Mouse (Mus musculus): ENCODE data around the gene Pdia5. TPM values are rescaled to one million over a fixed set of nuclear protein-coding genes. Genes with fewer than 3 reads are reported as not detected.

The Pdia5 gene
- polyA plus RNA-seq, 1 experiment from 2014 or later, result 15.2 TPM

DNA sequence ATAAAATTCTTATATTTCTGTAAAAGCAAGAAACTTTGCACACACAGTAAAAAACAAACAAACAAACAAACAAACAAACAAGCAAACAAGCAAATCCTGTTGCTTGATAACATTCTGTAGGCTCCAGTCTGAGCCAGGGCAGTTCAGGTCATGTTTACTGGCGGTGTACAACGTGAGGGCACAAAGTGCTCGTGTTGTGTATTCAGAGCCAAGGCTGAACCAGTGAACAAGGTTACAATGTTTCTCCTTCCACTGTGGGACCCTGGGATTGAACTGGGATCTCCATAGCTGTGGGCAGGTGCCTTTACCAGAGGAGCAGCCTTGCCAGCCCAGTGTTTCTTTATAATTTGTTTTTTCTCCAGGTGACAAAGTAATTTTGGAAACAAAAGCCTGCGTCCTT, 15.1 kb upstream of the Pdia5 start:
- 90% methylated on average over 4 of the region's 4 CpGs for WGBS
- ATAC-seq (ENCODE audit: low FRiP score), result no peak

DNA sequence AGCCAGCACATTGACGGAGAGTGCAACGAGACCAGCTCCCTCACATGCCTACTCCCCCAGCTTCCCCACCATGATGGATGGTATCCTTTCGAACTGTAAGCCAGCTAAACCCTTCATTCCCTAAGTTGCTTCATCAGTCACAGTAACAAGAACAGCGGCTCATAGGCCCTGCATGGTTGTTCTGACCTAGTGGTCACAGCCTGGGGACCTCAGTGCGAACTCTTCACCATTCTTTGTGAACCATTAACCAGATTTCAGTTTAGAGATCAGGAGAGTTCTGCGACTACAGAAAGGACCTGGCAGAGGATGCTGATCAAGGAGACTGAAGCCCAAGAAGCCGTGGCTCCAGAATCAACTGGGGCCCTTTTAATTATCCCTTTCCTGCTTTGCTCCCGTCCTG, 13.6 kb upstream of the Pdia5 start:
- WGBS, result 87% methylated on average over 8 of the region's 8 CpGs
- H3K4me3 ChIP-seq (replicated peaks), result no peak overlapping the region

More for the DNA sequence above, 15.1 kb upstream of the Pdia5 start:
- no peak overlapping the region for H3K4me3 ChIP-seq (replicated peaks)
- H3K9me3 ChIP-seq (replicated peaks), result no peaks in the 10 kb centered on the region
- no peaks in the 10 kb centered on the region for H3K4me1 ChIP-seq
- no peaks in the 10 kb centered on the region for H3K36me3 ChIP-seq
- H3K27ac ChIP-seq (replicated peaks), result no peak overlapping the region
- no peak overlapping the region for H3K9ac ChIP-seq (replicated peaks)
- no peak overlapping the region for H3K4me2 ChIP-seq
- no peaks in the 10 kb centered on the region for H3K27me3 ChIP-seq (replicated peaks)

DNA sequence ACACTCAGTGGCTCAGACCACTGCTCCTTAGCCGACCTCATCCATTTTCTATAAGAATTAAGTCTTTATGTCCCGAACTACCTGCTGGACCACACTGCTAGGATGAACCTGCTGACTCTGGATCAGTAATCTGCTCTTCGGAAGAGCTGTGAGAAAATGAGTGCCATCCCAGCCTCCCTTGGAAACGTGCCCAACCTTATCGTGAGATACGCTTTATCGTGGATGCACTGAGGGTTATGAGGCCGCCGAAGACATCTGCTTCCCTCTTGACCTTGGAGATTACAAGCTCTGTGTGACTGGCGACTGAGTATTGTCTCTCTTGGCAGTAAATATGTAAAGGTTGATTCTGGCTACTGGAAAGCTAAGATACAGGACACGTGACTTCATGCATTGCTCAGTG, 11.8 kb upstream of the Pdia5 start:
- H3K4me1 ChIP-seq, result no peaks in the 10 kb centered on the region
- H3K9me3 ChIP-seq (replicated peaks), result no peaks in the 10 kb centered on the region
- no peaks in the 10 kb centered on the region for H3K27me3 ChIP-seq (replicated peaks)
- H3K4me3 ChIP-seq (replicated peaks), result no peak overlapping the region
- H3K4me2 ChIP-seq, result no peak overlapping the region
- 84% methylated on average over 11 of the region's 11 CpGs for WGBS
- H3K9ac ChIP-seq (replicated peaks), result no peak overlapping the region
- no peak overlapping the region for H3K27ac ChIP-seq (replicated peaks)
- no peaks in the 10 kb centered on the region for H3K36me3 ChIP-seq
- ATAC-seq (ENCODE audit: low FRiP score), result no peak

More for the DNA sequence above, 13.6 kb upstream of the Pdia5 start:
- no peaks in the 10 kb centered on the region for H3K9me3 ChIP-seq (replicated peaks)
- H3K4me1 ChIP-seq, result no peaks in the 10 kb centered on the region
- no peak overlapping the region for H3K9ac ChIP-seq (replicated peaks)
- H3K27me3 ChIP-seq (replicated peaks), result no peaks in the 10 kb centered on the region
- H3K27ac ChIP-seq (replicated peaks), result no peak overlapping the region
- H3K4me2 ChIP-seq, result no peak overlapping the region
- no peak for ATAC-seq (ENCODE audit: low FRiP score)
- no peaks in the 10 kb centered on the region for H3K36me3 ChIP-seq

DNA sequence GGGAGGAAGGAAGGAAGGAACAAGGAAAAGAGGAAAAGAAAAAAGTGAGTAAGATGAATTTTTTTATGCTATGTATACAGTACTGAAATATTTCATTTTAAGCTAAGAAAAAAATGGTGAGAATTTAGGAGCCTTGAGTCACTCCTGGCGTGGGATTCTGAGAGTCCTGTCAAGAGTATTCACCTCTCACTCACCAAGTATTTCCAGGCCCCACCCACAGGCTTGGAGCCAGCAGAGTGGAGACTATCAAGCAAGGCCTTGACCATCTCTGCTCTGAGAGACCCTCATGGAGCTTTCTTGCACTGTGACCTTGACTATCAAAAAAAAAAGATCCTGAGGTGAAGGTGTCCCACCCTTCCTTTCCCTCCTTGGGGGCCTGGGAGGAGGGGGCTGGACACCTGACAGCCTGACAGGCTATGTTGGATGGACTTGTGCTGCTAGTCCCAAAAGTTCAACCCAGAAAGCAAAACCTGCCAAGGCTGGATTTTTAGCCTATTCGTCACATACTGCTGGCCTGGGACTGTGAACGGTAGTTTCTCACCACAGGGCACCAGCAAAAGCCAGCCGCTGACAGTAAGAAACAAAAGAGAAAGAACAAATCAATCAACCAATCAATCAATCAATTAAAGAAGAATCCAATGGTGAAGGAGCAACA, 10.6 kb upstream of the Pdia5 start:
- no peaks in the 10 kb centered on the region for H3K4me1 ChIP-seq
- no peak overlapping the region for H3K4me3 ChIP-seq (replicated peaks)
- no peak overlapping the region for H3K9ac ChIP-seq (replicated peaks)
- no peak for ATAC-seq (ENCODE audit: low FRiP score)
- H3K36me3 ChIP-seq, result no peaks in the 10 kb centered on the region
- no peaks in the 10 kb centered on the region for H3K27me3 ChIP-seq (replicated peaks)
- 44% methylated on average over 4 of the region's 4 CpGs for whole genome bisulfite sequencing
- no peaks in the 10 kb centered on the region for H3K9me3 ChIP-seq (replicated peaks)
- no peak overlapping the region for H3K4me2 ChIP-seq
- no peak overlapping the region for H3K27ac ChIP-seq (replicated peaks)

DNA sequence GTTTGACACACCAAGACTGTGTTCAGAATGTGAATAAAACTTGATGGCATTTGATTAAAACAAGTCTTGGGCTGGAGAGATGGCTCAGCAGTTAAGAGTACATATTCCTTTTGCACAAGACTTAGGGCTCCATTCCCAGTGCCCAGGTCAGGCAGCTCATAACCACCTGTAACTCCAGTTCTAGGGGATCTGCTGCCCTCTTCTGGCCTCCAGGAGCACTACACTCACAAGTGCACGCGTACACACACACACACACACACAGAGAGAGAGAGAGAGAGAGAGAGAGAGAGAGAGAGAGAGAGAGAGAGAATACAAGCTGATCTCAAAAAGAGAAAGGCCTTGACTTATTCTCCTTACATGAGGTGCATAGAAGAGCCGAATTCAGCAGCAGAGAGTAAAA, 9.7 kb upstream of the Pdia5 start:
- no peak overlapping the region for H3K4me3 ChIP-seq (replicated peaks)
- 97% methylated on average over 3 of the region's 3 CpGs for WGBS
- H3K4me2 ChIP-seq, result no peak overlapping the region
- H3K9ac ChIP-seq (replicated peaks), result no peak overlapping the region
- no peaks in the 10 kb centered on the region for H3K4me1 ChIP-seq
- H3K27ac ChIP-seq (replicated peaks), result no peak overlapping the region
- no peaks in the 10 kb centered on the region for H3K27me3 ChIP-seq (replicated peaks)
- ATAC-seq (ENCODE audit: low FRiP score), result no peak
- H3K36me3 ChIP-seq, result no peaks in the 10 kb centered on the region
- H3K9me3 ChIP-seq (replicated peaks), result no peaks in the 10 kb centered on the region

DNA sequence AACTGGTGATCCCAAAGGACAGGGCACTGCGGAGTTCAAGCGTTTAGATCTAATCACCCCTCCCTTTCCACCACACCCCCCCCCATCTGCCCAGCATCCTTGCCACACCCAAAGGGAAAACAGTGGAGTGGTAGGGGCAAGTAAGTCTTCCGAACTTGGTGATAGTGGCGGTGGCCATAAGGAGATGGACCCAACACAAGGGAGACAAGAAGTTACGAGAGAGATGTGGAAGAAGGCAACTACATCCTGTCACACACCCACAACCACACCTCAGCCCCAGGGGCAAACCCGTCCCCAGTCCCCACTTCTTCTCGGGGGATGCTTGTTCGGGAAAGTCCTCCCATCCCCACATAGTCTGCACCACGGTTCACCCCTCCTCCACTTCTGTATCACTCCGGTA, 880 bp downstream of the Pdia5 start:
- H3K9ac ChIP-seq (replicated peaks), result peak overlapping the region; percentile 66
- H3K27ac ChIP-seq (replicated peaks), result no peak overlapping the region
- H3K4me3 ChIP-seq (replicated peaks), result peak overlapping the region; percentile 89
- no peaks in the 10 kb centered on the region for H3K36me3 ChIP-seq
- H3K27me3 ChIP-seq (replicated peaks), result no peaks in the 10 kb centered on the region
- 13% methylated on average over 10 of the region's 10 CpGs for WGBS
- H3K4me1 ChIP-seq, result peaks cover 31% of the 10 kb centered on the region
- no peak; the same call in 1 of the 2 replicates for ATAC-seq (ENCODE audit: low FRiP score)
- H3K4me2 ChIP-seq, result peak overlapping the region; percentile 97
- no peaks in the 10 kb centered on the region for H3K9me3 ChIP-seq (replicated peaks)

DNA sequence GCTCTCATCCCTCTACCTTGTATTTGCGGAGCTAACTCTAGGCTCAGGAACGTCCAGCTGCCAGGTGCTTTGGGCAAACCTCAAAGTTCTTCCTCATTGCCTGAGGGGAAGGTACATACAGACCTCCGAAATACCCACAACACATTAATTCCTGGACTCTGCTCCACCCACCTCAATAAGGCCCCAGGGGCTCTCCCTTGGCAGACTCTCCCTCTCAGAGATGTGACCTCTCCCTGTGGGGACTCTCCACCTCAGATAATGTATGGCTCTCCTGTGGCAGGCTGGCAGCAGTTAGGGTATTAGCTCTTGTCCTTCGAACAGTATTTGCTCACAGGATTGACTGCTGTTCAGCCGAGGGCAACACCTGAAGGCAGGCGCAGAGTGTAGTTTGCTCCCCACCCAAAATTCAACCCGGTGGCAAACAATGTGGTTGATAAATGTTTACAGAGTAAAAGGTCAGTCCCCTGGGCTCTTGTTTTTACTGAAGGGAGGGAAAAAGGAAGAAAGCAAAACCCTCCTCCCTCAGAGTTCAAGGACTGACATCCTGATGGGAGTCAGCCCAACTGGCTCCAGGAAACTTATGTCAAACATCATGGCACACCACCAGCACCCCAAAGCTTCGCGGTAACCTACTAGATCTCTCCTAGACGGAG, 1.5 kb downstream of the Pdia5 start:
- Histone ChIP-seq H3K4me3 (replicated peaks) (peak overlapping the region; percentile 89; the same call in 1 of the 2 replicates), H3K9me3 (replicated peaks) (no peaks in the 10 kb centered on the region), H3K4me2 (peak overlapping the region; percentile 97), H3K4me1 (peaks cover 36% of the 10 kb centered on the region), H3K27ac (replicated peaks) (no peak overlapping the region), H3K36me3 (no peaks in the 10 kb centered on the region), H3K27me3 (replicated peaks) (no peaks in the 10 kb centered on the region), H3K9ac (replicated peaks) (no peak overlapping the region)
- 42% methylated on average over 10 of the region's 10 CpGs for WGBS
- no peak for ATAC-seq (ENCODE audit: low FRiP score)

DNA sequence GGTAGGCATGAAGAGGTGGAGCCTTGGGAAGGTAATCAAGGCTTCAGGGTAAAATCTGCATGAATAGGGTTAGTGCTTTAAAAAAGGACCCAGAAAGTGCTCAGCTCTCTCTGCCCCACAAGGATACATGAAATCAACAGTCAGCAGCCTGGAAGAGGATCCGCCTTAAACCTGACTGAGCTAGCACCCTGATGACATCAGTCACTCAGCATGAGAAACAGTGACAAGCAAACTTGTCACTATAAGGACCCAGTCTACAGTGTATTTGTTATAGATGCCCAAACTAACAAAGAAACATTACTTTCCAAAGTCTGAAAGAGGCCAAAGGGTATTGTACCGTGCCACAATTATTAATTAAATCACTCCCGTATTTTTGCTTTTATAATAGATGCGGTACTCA, 2.9 kb downstream of the Pdia5 start:
- peaks cover 43% of the 10 kb centered on the region for H3K4me1 ChIP-seq
- H3K36me3 ChIP-seq, result no peaks in the 10 kb centered on the region
- no peak overlapping the region for H3K4me2 ChIP-seq
- H3K27me3 ChIP-seq (replicated peaks), result no peaks in the 10 kb centered on the region
- no peak overlapping the region for H3K9ac ChIP-seq (replicated peaks)
- no peak overlapping the region for H3K27ac ChIP-seq (replicated peaks)
- ATAC-seq (ENCODE audit: low FRiP score), result no peak
- WGBS, result 80% methylated on average over 4 of the region's 4 CpGs
- H3K9me3 ChIP-seq (replicated peaks), result no peaks in the 10 kb centered on the region
- no peak overlapping the region for H3K4me3 ChIP-seq (replicated peaks)

DNA sequence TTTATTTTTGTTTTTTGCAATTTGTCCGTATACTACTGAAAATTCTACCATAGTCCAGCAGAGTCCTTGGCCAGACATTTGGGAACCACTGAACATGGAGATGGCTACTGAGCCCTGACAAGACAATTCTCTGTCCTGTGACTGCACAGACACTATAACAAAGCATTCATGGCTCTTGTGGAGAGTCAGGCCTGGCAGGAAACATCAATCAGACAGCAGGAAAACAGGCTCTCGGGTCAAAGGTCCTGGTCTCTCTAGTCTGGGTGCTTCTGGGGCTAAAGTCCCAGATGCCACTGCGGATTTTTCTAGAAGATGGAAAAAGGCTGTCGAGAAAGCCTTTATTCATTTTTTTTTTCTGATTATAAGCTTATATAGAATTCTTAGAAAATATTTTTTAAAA, 3.6 kb downstream of the Pdia5 start:
- ATAC-seq (ENCODE audit: low FRiP score), result no peak
- Histone ChIP-seq H3K4me3 (replicated peaks) (no peak overlapping the region), H3K4me2 (no peak overlapping the region), H3K36me3 (no peaks in the 10 kb centered on the region), H3K9ac (replicated peaks) (no peak overlapping the region), H3K27ac (replicated peaks) (no peak overlapping the region), H3K27me3 (replicated peaks) (no peaks in the 10 kb centered on the region), H3K4me1 (peaks cover 43% of the 10 kb centered on the region), H3K9me3 (replicated peaks) (no peaks in the 10 kb centered on the region)
- 24% methylated on average over 4 of the region's 4 CpGs for WGBS

DNA sequence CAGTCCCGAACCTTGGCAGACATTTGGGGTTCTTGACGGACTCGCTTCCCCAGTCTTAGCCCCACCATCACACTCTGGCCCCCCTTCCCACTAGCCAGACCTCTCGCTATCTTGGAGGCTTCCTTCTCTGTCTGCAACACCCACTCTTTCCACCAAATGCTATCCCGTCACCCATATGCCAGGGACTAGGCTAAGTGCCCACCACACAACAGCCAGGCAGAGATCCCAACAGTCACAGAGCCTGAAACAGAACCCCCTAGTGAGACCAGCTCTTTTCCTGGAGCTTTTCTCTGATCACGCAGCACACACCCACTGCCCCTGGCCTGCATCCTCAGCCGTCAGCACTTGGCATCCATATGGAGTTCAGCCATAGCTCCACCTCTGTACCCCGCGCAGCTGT, 5.0 kb downstream of the Pdia5 start:
- H3K27me3 ChIP-seq (replicated peaks), result no peaks in the 10 kb centered on the region
- H3K9ac ChIP-seq (replicated peaks), result no peak overlapping the region
- peaks cover 40% of the 10 kb centered on the region for H3K4me1 ChIP-seq
- WGBS, result 70% methylated on average over 9 of the region's 9 CpGs
- no peaks in the 10 kb centered on the region for H3K9me3 ChIP-seq (replicated peaks)
- ATAC-seq (ENCODE audit: low FRiP score), result no peak
- H3K4me3 ChIP-seq (replicated peaks), result no peak overlapping the region
- no peak overlapping the region for H3K27ac ChIP-seq (replicated peaks)
- H3K4me2 ChIP-seq, result no peak overlapping the region
- no peaks in the 10 kb centered on the region for H3K36me3 ChIP-seq

DNA sequence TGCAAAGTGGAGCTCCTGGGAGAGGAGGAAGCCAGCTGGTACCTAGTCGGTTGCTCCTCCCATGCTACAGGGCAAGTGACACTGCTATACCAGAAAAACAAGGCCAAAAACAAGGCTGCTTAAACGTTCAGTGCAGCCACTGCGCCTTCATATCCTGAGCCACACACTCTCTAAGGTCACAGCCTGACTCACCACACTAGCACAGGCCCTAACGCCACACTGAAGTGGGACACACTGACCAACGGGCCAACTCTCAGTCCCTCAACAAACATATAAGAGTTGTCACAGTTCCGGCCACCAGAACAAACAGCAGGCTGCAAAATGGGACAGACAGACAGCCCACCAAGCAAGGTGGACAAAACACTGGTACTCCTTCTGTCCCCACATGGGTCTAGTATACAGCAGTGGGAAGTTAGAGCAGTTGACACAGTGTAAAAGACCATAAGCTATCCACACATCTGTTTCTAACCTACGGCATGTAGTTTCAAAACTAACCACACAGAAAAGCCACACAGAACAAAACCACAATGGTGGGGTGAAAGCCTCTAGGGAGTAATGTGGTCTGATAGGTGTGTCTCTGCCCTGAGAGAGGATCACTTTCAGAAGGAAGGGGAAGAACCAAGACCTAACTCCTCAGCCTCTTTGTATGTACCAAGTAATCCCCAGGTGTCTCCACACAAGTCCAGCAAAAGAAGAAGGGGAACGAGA, 6.0 kb downstream of the Pdia5 start:
- Histone ChIP-seq H3K9me3 (replicated peaks) (no peaks in the 10 kb centered on the region), H3K9ac (replicated peaks) (no peak overlapping the region), H3K4me3 (replicated peaks) (no peak overlapping the region), H3K36me3 (no peaks in the 10 kb centered on the region), H3K27ac (replicated peaks) (no peak overlapping the region), H3K27me3 (replicated peaks) (no peaks in the 10 kb centered on the region), H3K4me1 (peaks cover 41% of the 10 kb centered on the region), H3K4me2 (no peak overlapping the region)
- 53% methylated on average over 8 of the region's 8 CpGs for WGBS
- no peak for ATAC-seq (ENCODE audit: low FRiP score)

DNA sequence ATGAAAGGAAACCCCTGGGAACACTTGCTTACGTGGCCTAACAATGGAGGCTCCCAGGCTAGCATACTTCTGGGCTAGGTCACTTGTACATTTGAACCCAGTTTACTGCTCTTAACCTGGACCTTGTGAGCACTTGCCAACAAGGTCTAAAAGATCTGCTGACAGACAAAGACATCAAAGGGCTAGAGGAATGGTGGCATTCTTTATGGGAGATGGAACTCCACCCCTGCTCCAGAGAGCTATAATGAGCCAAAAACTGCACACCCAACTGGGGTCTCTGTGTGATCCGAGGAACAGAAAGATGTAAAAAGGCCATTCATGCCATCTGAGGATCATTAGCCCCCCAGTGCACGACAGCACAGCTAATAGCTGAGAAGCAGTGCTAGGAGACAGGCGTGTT, 6.6 kb downstream of the Pdia5 start:
- WGBS, result 19% methylated on average over 4 of the region's 4 CpGs
- Histone ChIP-seq H3K4me2 (no peak overlapping the region), H3K27ac (replicated peaks) (no peak overlapping the region), H3K9ac (replicated peaks) (no peak overlapping the region), H3K4me3 (replicated peaks) (no peak overlapping the region), H3K36me3 (no peaks in the 10 kb centered on the region), H3K27me3 (replicated peaks) (no peaks in the 10 kb centered on the region), H3K9me3 (replicated peaks) (no peaks in the 10 kb centered on the region), H3K4me1 (peaks cover 38% of the 10 kb centered on the region)
- no peak for ATAC-seq (ENCODE audit: low FRiP score)

All from neural tube, embryonic 15.5 days (tissue).